8 mouse cellular contexts compared by ENCODE assay signal in genomic region chr9:45935628-45936210, GRCm38 (mm10). TPM values are rescaled to one million over a fixed set of nuclear protein-coding genes. Genes with fewer than 3 reads are reported as not detected.
DNase-seq lines count a peak whose midpoint lies in the region; ATAC-seq and TF ChIP-seq lines count a peak whose summit lies in the region.

Gene Tagln (minus strand): TSS chr9:45936058.

- TF ChIP-seq CTCF in heart, postnatal 0 days (IDR thresholded peaks at IDR 0.05; ENCODE audit: low read depth): no peak

- peaks cover 27% of the 10 kb centered on the region for H3K4me1 ChIP-seq in embryonic facial prominence, embryonic 15.5 days
- H3K4me1 ChIP-seq in heart, postnatal 0 days (ENCODE audit: control insufficient read depth, insufficient read depth): peaks cover 11% of the 10 kb centered on the region
- peaks cover 8% of the 10 kb centered on the region for H3K4me1 ChIP-seq in limb, embryonic 14.5 days (ENCODE audit: control insufficient read depth, insufficient read depth, low read length)
- H3K4me1 ChIP-seq in neural tube, embryonic 12.5 days: peaks cover 6% of the 10 kb centered on the region

- WGBS in embryonic facial prominence, embryonic 15.5 days: 3% methylated on average over 21 of the region's 21 CpGs
- 8% methylated on average over 21 of the region's 21 CpGs for WGBS in heart, postnatal 0 days
- WGBS in limb, embryonic 14.5 days: 3% methylated on average over 21 of the region's 21 CpGs
- WGBS in neural tube, embryonic 12.5 days: 9% methylated on average over 21 of the region's 21 CpGs

- peak within 1 kb of the TSS; percentile 52 for H3K4me2 ChIP-seq in embryonic facial prominence, embryonic 15.5 days (replicated peaks)
- peak within 1 kb of the TSS; percentile 53 for H3K4me2 ChIP-seq in heart, postnatal 0 days (ENCODE audit: low read depth, low read length)
- H3K4me2 ChIP-seq in limb, embryonic 14.5 days (replicated peaks; ENCODE audit: low read depth, low read length, severe bottlenecking): peak within 1 kb of the TSS; percentile 53
- H3K4me2 ChIP-seq in neural tube, embryonic 12.5 days (replicated peaks): peak within 1 kb of the TSS; percentile 44

- DNase-seq in right cerebral cortex, postnatal 14 days: peak; percentile 32
- DNase-seq in right cerebral cortex, postnatal 10 days (ENCODE audit: low spot score in 2 of 2): no peak
- no peak for DNase-seq in heart, postnatal 0 days (ENCODE audit: low spot score)
- DNase-seq in limb, embryonic 14.5 days (ENCODE audit: low spot score): peak; percentile 42
- no peak for DNase-seq in cerebellum, adult 8-10 months

- peak within 1 kb of the TSS; percentile 30 for H3K4me3 ChIP-seq in embryonic facial prominence, embryonic 15.5 days (replicated peaks)
- peak within 1 kb of the TSS; percentile 31 for H3K4me3 ChIP-seq in heart, postnatal 0 days (ENCODE audit: low read depth, low read length)
- peak within 1 kb of the TSS; percentile 27 for H3K4me3 ChIP-seq in limb, embryonic 14.5 days (replicated peaks; ENCODE audit: low read length)
- no peak within 1 kb of the TSS for H3K4me3 ChIP-seq in neural tube, embryonic 12.5 days

- peak within 1 kb of the TSS; percentile 58 for H3K27ac ChIP-seq in embryonic facial prominence, embryonic 15.5 days (replicated peaks)
- H3K27ac ChIP-seq in heart, postnatal 0 days (ENCODE audit: low read depth): peak within 1 kb of the TSS; percentile 47
- H3K27ac ChIP-seq in limb, embryonic 14.5 days (replicated peaks; ENCODE audit: low read depth, low read length): peak within 1 kb of the TSS; percentile 26; the same call in 1 of the 2 replicates
- H3K27ac ChIP-seq in neural tube, embryonic 12.5 days: no peak within 1 kb of the TSS

- H3K27me3 ChIP-seq in embryonic facial prominence, embryonic 15.5 days: no peaks in the 10 kb centered on the region
- no peaks in the 10 kb centered on the region for H3K27me3 ChIP-seq in heart, postnatal 0 days (ENCODE audit: control insufficient read depth, insufficient read depth, low read length)
- H3K27me3 ChIP-seq in limb, embryonic 14.5 days (ENCODE audit: control insufficient read depth, insufficient read depth, low read length): no peaks in the 10 kb centered on the region; the same call in 1 of the 2 replicates
- H3K27me3 ChIP-seq in neural tube, embryonic 12.5 days (replicated peaks): no peaks in the 10 kb centered on the region

- no peak for TF ChIP-seq POLR2A in limb, embryonic 14.5 days (IDR thresholded peaks at IDR 0.05; ENCODE audit: borderline replicate concordance, extremely low read depth, insufficient read depth, insufficient read length)

- no peak within 1 kb of the TSS for H3K9ac ChIP-seq in embryonic facial prominence, embryonic 15.5 days
- H3K9ac ChIP-seq in heart, postnatal 0 days (replicated peaks; ENCODE audit: low read depth, low read length): no peak within 1 kb of the TSS; the same call in 1 of the 2 replicates
- H3K9ac ChIP-seq in limb, embryonic 14.5 days (ENCODE audit: low read depth, low read length, severe bottlenecking): peak within 1 kb of the TSS; percentile 57
- H3K9ac ChIP-seq in neural tube, embryonic 12.5 days: no peak within 1 kb of the TSS

- H3K36me3 ChIP-seq in embryonic facial prominence, embryonic 15.5 days: peaks cover 32% of the 10 kb centered on the region
- H3K36me3 ChIP-seq in heart, postnatal 0 days (replicated peaks; ENCODE audit: control insufficient read depth, insufficient read depth, low read length): peaks cover 23% of the 10 kb centered on the region
- peaks cover 30% of the 10 kb centered on the region for H3K36me3 ChIP-seq in limb, embryonic 14.5 days (ENCODE audit: control insufficient read depth, insufficient read depth, low read length)
- peaks cover 34% of the 10 kb centered on the region for H3K36me3 ChIP-seq in neural tube, embryonic 12.5 days

- H3K9me3 ChIP-seq in embryonic facial prominence, embryonic 15.5 days (replicated peaks): no peaks in the 10 kb centered on the region
- no peaks in the 10 kb centered on the region for H3K9me3 ChIP-seq in heart, postnatal 0 days (replicated peaks; ENCODE audit: control insufficient read depth, low read length)
- H3K9me3 ChIP-seq in limb, embryonic 14.5 days (ENCODE audit: control insufficient read depth, low read length): no peaks in the 10 kb centered on the region
- no peaks in the 10 kb centered on the region for H3K9me3 ChIP-seq in neural tube, embryonic 12.5 days

- TF ChIP-seq EP300 in heart, postnatal 0 days (IDR thresholded peaks at IDR 0.05; ENCODE audit: low read depth): no peak

- ATAC-seq in embryonic facial prominence, embryonic 15.5 days (ENCODE audit: insufficient number of reproducible peaks, low FRiP score, low TSS enrichment, low read depth): peak; percentile 83
- ATAC-seq in heart, postnatal 0 days (ENCODE audit: insufficient read depth, low read depth): peak; percentile 48
- ATAC-seq in limb, embryonic 14.5 days (ENCODE audit: low FRiP score, low read depth): peak; percentile 56
- ATAC-seq in neural tube, embryonic 12.5 days (ENCODE audit: low FRiP score, low read depth): no peak
- no peak for ATAC-seq in frontal cortex, adult (ENCODE audit: low TSS enrichment)

RNA-seq across cellular contexts. Expression of gene Tagln, which starts in this region (rescaled TPM):
- polyA plus RNA-seq in embryonic facial prominence, embryonic 15.5 days (2015; fragmentation: Nextera tagmentation; extraction: Ambion mirVana): 35.3 and 46.1 TPM in 2 replicates
- 65.0 and 610 TPM in 2 replicates for total RNA-seq in heart, postnatal 0 days (2014; rRNA removed; ENCODE audit: low replicate concordance)
- 54.5 and 65.2 TPM in 2 replicates for polyA plus RNA-seq in heart, postnatal 0 days (2015; fragmentation: Nextera tagmentation; extraction: Ambion mirVana)
- 27.8 and 29.8 TPM in 2 replicates for polyA plus RNA-seq in limb, embryonic 14.5 days (2012; rRNA removed)
- polyA plus RNA-seq in limb, embryonic 14.5 days (2014; fragmentation: Nextera tagmentation; extraction: Ambion mirVana): 31.7 and 35.7 TPM in 2 replicates
- 10.1 and 11.1 TPM in 2 replicates for polyA plus RNA-seq in neural tube, embryonic 12.5 days (2016; fragmentation: Nextera tagmentation; extraction: Ambion mirVana)

Comparison
In these comparisons a context has a peak if more than half of its experiments do, and no peak if none do; other contexts are left out.
1. DNase-seq: peak in right cerebral cortex, postnatal 14 days (single experiment) and limb, embryonic 14.5 days (single experiment); none in right cerebral cortex, postnatal 10 days (0 of 2), heart, postnatal 0 days (single experiment) and cerebellum, adult 8-10 months (single experiment).
2. ATAC-seq: peak in embryonic facial prominence, embryonic 15.5 days (single experiment), heart, postnatal 0 days (single experiment) and limb, embryonic 14.5 days (single experiment); none in neural tube, embryonic 12.5 days (single experiment) and frontal cortex, adult (single experiment).
3. Peak in every context shown above with its lines, with median percentiles within 50 percentile points of each other: H3K4me2 ChIP-seq.